ENCODE assay signal across 8 mouse cellular contexts in genomic region chr19:23757961-23758553, GRCm38 (mm10). TPM values are rescaled to one million over a fixed set of nuclear protein-coding genes. Genes with fewer than 3 reads are reported as not detected.
DNase-seq lines count a peak whose midpoint lies in the region; ATAC-seq lines count a peak whose summit lies in the region.

No protein-coding gene starts in this region.

- peak; percentile 80 for ATAC-seq in embryonic facial prominence, embryonic 12.5 days (ENCODE audit: insufficient number of reproducible peaks, insufficient read depth, low FRiP score, low TSS enrichment)
- ATAC-seq in limb, embryonic 11.5 days (ENCODE audit: insufficient number of reproducible peaks, low FRiP score, low TSS enrichment, low read depth) = peak; percentile 74; the same call in 1 of the 2 replicates
- peak; percentile 72 for ATAC-seq in midbrain, embryonic 14.5 days (ENCODE audit: low FRiP score, low TSS enrichment)

- H3K27ac ChIP-seq in embryonic facial prominence, embryonic 12.5 days = peak overlapping the region; percentile 65; the same call in 1 of the 2 replicates
- no peak overlapping the region for H3K27ac ChIP-seq in limb, embryonic 11.5 days (replicated peaks; ENCODE audit: low read depth, low read length)
- H3K27ac ChIP-seq in midbrain, embryonic 14.5 days (replicated peaks; ENCODE audit: low read depth, low read length) = peak overlapping the region; percentile 97

- peak overlapping the region; percentile 62 for H3K9ac ChIP-seq in embryonic facial prominence, embryonic 12.5 days
- peak overlapping the region; percentile 74 for H3K9ac ChIP-seq in limb, embryonic 11.5 days (ENCODE audit: low read length)
- peak overlapping the region; percentile 88 for H3K9ac ChIP-seq in midbrain, embryonic 14.5 days (replicated peaks; ENCODE audit: low read length)

- peak overlapping the region; percentile 87 for H3K4me2 ChIP-seq in embryonic facial prominence, embryonic 12.5 days (replicated peaks)
- H3K4me2 ChIP-seq in limb, embryonic 11.5 days (ENCODE audit: low read depth, severe bottlenecking) = peak overlapping the region; percentile 85
- peak overlapping the region; percentile 57 for H3K4me2 ChIP-seq in midbrain, embryonic 14.5 days (ENCODE audit: low read length)

- H3K4me3 ChIP-seq in embryonic facial prominence, embryonic 12.5 days = peak overlapping the region; percentile 61
- H3K4me3 ChIP-seq in limb, embryonic 11.5 days (ENCODE audit: low read depth, low read length) = peak overlapping the region; percentile 66
- H3K4me3 ChIP-seq in midbrain, embryonic 14.5 days (replicated peaks; ENCODE audit: low read depth, low read length) = peak overlapping the region; percentile 68

- peak; percentile 86 for DNase-seq in 3134 (ENCODE audit: extremely low read depth, insufficient read length, low spot score)
- DNase-seq in adrenal gland, postnatal 25 days = peak; percentile 96
- DNase-seq in heart, adult 11 months = peak; percentile 99
- DNase-seq in kidney, adult 18-20 months = peak; percentile 94
- peak; percentile 98 for DNase-seq in limb, embryonic 11.5 days (ENCODE audit: low spot score)
- peak; percentile 98 for DNase-seq in midbrain, embryonic 14.5 days
- DNase-seq in spleen, postnatal 10 days (ENCODE audit: low spot score in 2 of 2) = peak; percentile 74 to 87

- peaks cover 5% of the 10 kb centered on the region; the same call in 1 of the 2 replicates for H3K4me1 ChIP-seq in embryonic facial prominence, embryonic 12.5 days
- H3K4me1 ChIP-seq in limb, embryonic 11.5 days (ENCODE audit: control insufficient read depth, insufficient read depth, low read length) = no peaks in the 10 kb centered on the region
- H3K4me1 ChIP-seq in midbrain, embryonic 14.5 days (ENCODE audit: control insufficient read depth, insufficient read depth, low read length) = peaks cover 22% of the 10 kb centered on the region; the same call in 1 of the 2 replicates

- under 1% methylated on average over 40 of the region's 40 CpGs for WGBS in embryonic facial prominence, embryonic 12.5 days
- under 1% methylated on average over 40 of the region's 40 CpGs for WGBS in limb, embryonic 11.5 days
- under 1% methylated on average over 40 of the region's 40 CpGs for WGBS in midbrain, embryonic 14.5 days

- no peaks in the 10 kb centered on the region for H3K36me3 ChIP-seq in embryonic facial prominence, embryonic 12.5 days
- H3K36me3 ChIP-seq in limb, embryonic 11.5 days (ENCODE audit: control insufficient read depth, insufficient read depth, low read length) = no peaks in the 10 kb centered on the region
- H3K36me3 ChIP-seq in midbrain, embryonic 14.5 days (ENCODE audit: control insufficient read depth, insufficient read depth, low read length) = no peaks in the 10 kb centered on the region

- H3K9me3 ChIP-seq in embryonic facial prominence, embryonic 12.5 days = no peaks in the 10 kb centered on the region
- H3K9me3 ChIP-seq in limb, embryonic 11.5 days (ENCODE audit: control insufficient read depth, low read length) = no peaks in the 10 kb centered on the region
- H3K9me3 ChIP-seq in midbrain, embryonic 14.5 days (ENCODE audit: control insufficient read depth, low read length) = no peaks in the 10 kb centered on the region

- H3K27me3 ChIP-seq in embryonic facial prominence, embryonic 12.5 days = peaks cover 23% of the 10 kb centered on the region
- peaks cover 15% of the 10 kb centered on the region for H3K27me3 ChIP-seq in limb, embryonic 11.5 days (ENCODE audit: control insufficient read depth, insufficient read depth, low read length)
- H3K27me3 ChIP-seq in midbrain, embryonic 14.5 days (ENCODE audit: control insufficient read depth, insufficient read depth, low read length) = no peaks in the 10 kb centered on the region

RNA-seq across cellular contexts. Expression of gene Apba1, which starts 0.6 kb away (rescaled TPM):
- 3.4 and 3.6 TPM in 2 replicates for total RNA-seq in adrenal gland, postnatal 25 days (2021)
- polyA plus RNA-seq in embryonic facial prominence, embryonic 12.5 days (2016; fragmentation: Nextera tagmentation; extraction: Ambion mirVana) = 0.73 and 0.96 TPM in 2 replicates
- polyA plus RNA-seq in limb, embryonic 11.5 days (2014; fragmentation: Nextera tagmentation; extraction: Ambion mirVana) = 0.13 and 0.23 TPM in 2 replicates
- polyA plus RNA-seq in midbrain, embryonic 14.5 days (2014; fragmentation: Nextera tagmentation; extraction: Ambion mirVana) = 10.9 and 14.1 TPM in 2 replicates
